Mouse (Mus musculus): ENCODE data around the gene Tnni2.
"Not testable (repeated sequence)": the region's sequence is repeated elsewhere in the genome, so short reads cannot be mapped to it uniquely, and the experiment has no call there.

Tnni2 gene
- long read RNA-seq, experiment 1, partial matches to known transcripts, result 0 of 1 reads
- long read RNA-seq, experiment 1, other reads (novel, unspliced or antisense), result 0 of 1 reads
- long read RNA-seq, experiment 2, result 0 reads

DNA sequence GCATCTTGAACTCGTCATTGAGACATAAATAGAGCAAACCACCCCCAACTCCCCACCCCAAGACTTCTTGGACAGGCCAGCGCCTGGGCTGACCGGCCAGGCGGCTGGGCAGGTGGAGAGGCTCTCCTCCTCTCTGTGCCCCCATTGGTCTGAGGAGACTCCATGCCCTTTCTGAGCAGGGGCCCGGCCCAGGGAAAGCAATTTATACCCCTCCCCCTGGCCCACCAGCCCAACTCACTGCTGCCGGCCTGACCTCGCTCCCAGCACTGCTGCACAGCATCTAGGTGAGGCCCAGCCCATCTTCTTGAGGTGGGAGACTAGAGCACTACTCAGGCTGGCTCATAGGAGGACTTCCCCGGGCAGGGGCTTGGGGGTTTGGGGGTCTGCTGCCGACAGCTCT, at the start of gene Tnni2:
Tnni2 (plus strand) TSS at position 224 of the 400 bp plus-strand sequence.
- intact Hi-C loops (cut with DNase I), result no loop called here

DNA sequence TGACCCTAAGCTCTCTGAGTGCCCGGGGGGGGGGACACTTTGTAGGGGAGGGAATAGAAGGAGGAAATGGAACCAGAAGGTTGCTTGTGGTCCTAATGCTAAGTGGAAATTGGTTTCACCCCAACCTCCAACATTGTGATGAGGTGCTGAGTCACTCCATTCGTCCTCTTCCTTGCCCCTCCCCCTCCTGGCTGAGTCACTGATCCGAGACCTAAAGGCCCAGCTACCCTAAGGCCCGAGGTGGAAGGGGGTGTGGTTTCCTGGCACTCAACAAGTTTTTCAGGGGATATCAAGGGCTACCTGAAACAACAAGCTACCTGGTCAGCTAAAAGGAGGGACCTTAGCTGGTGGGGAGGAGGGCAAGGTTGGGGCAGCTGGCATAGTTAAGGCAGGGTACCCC, 48.4 kb upstream of the Tnni2 start:
- intact Hi-C loops (cut with DNase I), result no loop called here

DNA sequence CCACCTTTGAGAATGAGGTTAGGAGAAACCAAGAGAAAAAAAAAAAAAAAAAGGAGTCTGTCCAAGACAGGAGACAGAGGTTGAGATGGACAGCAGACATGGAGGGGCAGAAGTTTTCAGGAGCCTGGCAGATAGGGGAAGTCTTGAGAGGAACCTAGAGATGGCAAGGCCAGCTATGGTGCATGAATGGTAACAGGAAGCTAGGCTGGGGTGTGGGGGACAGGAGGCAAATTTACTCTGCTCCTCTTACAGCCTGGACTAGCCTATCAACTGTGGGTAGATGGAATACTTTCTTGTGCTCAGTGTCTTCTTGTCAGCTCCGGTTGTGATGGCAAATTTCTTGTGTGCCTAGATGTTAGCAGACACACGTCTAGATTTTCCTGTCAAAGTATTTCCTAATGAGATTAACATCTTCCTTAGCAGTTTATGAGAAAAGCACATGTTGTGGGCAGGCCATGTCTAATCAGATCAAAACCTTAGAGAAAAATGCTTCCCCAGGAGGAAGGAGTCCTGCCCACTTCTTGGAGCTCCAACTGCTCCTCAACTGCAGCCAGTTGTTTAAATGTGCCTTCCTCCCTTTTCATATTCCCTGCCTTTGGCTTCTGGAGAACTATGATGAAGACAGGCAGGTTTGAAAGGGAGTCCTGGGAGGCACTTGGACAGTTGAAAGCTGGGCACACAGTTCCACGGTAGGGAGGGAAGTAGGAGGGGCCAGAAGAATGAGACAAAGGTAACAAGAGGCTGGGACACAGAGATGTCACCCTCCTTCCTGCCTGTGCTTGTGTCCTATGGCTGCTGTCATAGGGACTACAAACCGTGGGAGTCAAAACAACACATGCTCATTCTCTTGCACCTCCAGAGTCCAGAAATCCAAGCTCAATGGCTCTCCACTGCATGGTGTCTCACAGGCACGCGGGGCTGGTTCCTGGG, 47.1 kb upstream of the Tnni2 start:
- intact Hi-C loops (cut with DNase I), result no loop called here

DNA sequence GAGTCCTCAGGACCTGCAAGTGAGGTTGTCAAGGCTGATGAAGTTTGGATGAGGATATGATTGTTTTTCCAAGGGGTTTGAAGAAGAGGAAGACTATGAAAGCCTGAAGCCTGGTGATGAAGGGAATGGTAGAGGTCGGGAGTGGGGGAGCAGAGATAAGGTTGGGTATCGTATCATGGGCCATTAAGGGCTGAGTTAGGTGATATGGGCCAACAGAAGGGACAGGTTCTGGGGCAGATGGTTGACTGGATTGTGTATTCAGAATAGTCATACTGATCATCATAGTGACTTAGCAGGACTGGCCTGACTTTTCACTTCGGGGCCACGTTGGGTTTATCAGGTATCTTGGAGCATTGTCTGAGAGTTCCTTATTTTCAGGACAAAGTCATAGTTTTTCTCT, 46.1 kb upstream of the Tnni2 start:
- intact Hi-C loops (cut with DNase I), result no loop called here

DNA sequence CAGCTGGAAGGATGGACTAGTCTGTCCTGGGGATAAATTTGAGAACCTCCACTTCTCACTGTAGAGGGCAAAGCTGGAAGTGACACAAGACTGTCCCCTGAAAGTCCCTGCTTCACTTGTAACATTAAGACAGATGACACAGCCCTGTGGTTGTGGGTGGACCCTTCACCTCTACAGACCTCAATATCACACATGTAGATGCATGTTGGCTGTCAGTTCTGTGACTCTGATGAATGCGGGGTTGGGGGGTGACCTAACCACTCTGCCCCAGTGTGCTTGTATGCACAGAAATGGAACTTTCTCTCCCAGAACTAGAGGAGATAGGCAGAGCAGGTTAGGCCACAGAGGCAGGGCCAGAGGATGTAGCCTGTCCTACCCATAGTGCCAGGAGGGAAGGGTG, 45.0 kb upstream of the Tnni2 start:
- intact Hi-C loops (cut with DNase I), result no loop called here

DNA sequence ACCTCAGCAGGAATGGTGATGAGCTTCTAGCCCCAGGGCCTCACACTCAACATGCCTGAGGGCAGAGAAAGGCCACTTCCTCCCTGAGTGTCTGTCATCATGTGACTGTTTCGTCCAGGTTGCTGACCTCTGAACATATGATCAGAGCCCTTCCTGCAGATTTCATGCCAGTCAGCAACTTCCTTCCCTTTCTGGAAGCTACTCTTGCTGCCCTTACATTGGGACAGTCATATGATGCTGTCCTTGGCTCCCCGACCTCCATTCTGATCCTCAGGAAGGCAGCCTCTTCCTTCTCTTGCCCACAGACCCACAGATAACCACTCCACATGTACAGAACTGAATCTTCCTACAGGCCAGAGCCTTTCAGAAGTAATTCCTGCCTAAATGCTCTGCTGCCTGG, 43.6 kb upstream of the Tnni2 start:
- intact Hi-C loops (cut with DNase I), result no loop called here

DNA sequence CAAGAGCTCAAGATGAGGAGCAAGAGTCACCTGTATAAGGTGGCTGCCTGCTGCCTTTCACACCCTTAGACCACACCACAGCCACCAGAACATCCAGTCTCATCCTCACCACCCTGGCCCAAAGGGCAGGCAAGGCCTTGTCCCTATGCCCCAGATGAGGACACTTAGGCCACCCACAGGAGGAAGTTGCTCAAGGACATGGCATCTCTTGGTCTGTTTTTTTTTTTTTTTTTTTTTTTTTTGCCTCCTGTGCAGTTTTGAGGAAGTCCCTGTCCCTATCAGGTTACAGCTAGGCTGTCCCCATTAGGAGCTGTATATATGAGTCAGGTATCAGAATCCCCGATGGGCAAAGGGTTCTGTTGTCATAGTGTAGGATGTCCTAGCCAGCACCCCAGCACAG, 42.4 kb upstream of the Tnni2 start:
- intact Hi-C loops (cut with DNase I), result no loop called here

DNA sequence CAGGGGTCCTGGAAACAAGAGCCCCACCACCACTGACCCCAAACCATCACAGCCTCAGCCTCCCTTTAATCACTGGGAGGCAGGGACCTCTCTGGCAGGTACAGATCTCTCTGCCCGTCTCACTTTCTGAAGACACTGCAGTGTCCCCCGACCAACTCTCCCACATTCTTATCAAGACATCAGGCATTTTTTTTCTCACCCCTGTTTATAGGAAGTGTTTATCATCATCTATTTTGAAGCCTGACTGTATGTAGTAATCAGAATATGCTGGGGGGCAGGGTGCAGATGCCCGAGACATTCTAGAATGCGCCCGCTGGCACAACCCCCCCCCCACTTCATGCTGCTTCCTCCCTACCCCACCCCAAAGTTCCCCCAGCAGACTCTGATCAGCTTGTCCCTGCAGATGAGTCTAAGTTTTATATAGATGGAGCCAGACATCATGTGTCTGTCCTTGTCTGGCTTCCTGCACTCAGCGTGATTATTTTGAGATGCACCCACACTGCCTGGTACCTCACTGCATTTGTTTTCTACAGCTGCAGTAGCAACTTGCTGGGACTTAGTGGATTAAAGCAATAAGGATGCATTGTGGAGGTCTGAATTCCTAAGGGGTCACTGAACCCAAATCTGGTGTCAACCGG, 41.4 kb upstream of the Tnni2 start:
- intact Hi-C loops (cut with DNase I), result no loop called here

DNA sequence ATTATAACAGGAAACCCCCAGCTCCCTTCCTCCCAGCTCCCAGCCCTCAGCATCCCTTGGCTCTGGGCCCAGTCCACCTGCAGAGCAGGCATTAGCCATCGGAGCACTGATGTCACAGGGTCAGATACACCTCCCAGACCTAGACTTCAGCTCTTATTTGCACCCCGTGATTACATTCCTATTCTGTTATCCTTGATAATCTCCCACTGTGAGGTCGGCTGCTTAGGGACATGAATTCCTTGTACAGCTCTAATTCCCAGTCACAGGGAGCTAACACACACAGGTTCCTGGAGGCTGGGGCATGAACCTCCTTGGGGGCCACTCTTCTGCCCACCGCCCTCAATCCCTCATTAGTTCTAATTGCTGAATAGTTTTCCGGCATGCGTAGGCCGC, 40.9 kb upstream of the Tnni2 start:
- intact Hi-C loops (cut with DNase I), result no loop called here

DNA sequence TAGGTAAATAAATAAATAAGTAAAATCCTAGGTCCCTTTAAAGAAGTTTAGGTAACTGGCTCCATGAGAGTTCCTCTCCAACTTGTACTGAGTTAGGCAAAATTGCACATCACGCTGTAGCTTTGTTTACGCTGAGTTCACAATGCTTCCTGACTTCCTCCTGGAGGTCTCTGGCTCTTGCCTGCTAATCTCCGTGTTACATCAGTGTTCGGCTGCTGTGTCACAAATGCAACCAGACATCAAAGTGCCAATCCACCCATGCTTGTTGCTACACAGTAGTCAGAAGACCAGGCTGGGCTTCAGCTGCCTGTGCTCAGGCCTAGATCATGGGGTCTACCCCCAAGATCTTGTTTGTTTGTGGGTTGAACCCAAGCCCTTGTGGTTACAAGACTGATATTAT, 38.0 kb upstream of the Tnni2 start:
- intact Hi-C loops (cut with DNase I), result no loop called here

DNA sequence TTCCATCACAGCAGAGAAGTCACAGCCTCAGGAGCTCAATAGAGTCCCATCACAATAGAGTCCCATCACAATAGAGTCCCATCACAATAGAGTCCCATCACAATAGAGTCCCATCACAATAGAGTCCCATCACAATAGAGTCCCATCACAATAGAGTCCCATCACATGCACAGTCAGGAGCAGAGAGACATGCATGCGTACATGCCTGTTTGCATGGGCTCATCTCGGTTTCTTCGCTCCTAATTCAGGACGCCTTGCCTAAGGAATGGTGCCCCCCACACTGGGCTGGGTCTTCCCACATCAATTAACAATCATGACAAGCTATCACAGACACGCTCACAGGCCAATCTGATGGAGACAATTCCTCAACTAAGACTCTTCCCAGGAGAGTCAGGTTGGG, 36.5 kb upstream of the Tnni2 start:
- intact Hi-C loops (cut with DNase I), result not testable (repeated sequence)

DNA sequence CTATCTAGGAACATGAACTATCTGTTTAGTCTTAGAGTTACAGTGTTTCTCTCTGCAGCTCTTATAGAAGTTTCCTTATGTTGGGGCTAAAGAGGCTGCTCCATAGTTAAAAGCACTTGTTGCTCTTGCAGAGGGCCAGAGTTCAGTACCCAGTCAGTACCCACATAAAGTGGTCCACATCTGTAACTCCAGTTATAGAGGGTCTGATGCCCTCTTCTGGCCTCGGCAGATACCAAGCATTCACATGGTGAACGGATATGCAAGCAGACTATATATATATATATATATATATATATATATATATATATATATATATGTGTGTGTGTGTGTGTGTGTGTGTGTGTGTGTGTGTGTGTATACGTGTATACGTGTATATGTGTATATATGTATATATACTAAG, 33.7 kb upstream of the Tnni2 start:
- intact Hi-C loops (cut with DNase I), result no loop called here

DNA sequence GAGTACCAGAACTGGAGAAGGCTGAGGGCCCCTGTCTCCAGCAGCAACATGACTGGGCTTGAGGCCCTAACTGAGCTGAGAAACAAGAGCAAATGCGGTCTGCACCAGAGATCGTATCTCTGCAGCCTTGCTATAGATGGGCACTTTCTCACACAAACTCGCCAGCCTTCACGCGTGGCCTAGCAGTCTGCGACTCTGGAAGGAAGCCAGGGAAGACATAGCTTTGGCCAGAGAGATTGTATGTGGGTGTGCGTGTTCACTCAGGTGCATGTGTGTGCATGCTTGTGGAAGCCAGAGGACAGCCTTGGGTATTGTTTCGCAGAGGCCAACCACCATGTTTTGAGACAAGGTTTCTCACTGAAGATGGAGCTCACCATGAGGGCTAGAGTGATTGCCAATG, 32.9 kb upstream of the Tnni2 start:
- intact Hi-C loops (cut with DNase I), result no loop called here

DNA sequence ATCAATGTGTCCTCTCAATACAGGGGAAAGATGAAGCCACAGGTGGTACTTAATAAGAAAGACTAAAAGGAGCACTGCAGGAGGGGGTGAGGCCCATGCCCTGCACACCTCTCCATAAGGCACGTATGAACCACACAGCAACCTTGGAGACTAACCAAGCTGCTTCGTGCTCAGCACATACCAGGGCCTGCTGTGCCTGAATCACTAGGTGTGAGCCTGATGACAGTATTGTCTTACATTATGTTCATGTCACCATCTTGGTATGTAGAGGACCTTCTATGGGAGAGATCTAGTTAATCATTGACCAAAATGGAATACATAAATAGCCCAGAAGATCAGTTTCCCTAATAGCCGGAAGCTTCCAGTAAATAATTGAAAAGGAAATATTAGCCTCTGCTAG, 32.0 kb upstream of the Tnni2 start:
- intact Hi-C loops (cut with DNase I), result no loop called here

DNA sequence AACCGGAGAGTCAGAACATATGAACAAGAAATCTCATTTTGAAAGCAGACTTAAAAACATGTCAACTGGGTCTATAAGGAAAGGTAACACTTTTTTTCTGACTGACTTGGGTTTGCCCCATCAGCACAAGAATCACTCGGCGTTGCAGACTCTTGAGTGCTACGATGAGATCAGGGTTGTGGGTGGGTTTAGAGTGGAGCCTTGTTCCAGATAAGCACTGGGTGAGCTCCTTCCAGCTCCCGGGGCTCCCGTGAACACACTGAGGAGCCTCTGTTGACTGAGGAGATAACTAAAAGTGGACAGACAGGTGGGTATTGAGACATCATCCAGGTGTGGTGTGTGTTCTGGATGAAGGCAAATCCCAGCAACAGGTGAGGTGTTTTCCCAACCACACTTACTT, 28.3 kb upstream of the Tnni2 start:
- intact Hi-C loops (cut with DNase I), result no loop called here

DNA sequence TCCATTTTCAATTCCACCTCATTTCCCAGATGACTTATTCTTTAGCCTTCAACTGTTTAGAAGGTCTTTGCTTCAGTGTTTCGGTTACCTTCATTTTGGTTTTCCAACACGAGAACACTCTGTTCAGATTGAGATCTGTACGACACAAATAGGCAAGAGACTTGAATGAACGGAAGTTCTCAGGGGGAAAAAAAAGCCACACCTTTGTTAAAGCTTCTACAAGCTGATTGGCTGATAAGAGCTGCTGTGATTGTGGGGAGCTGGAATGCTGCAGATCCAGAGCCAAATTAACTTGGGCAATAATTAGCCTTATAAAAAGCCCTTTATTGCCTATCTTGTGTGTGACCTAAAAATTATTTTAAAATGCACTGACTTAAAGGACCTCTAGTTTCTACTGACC, 26.3 kb upstream of the Tnni2 start:
- intact Hi-C loops (cut with DNase I), result no loop called here

DNA sequence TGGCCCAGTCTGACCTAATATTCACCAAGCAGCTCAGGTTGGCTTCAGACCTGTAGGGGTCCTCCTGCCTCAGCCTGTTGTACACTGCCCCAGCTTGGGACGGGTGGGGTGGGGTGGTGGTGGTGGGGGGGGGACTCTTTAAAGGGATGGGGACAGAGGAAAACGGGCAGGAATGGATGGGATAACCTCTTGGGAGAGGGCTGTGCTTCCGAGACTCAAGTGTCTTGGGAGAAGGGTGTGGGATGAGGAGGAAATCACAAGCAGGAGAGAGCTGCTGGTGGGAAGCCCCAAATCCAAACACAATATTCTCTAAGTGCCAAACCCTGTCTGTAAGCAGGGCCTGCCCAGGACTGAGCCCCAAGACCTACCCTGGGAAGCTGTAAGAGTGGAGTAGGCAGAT, 25.4 kb upstream of the Tnni2 start:
- intact Hi-C loops (cut with DNase I), result no loop called here

DNA sequence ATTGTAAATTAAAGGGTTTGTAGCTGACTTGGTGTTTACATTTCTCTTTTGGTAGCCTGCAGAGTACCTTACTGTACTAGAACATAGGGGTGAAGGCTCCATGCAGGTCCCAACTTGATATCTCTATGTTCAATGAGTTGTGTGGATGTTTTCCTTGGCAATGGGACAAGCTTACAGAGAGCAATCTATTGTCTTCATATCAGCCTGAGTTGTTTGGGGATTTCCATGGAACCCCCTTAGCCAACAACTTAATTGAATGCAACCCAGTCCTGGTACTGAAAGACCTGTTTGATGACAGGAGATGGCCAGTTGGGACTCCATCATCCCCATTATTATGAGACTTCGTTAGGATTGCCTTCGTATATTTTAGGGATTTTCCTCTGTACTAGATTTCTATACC, 23.6 kb upstream of the Tnni2 start:
- intact Hi-C loops (cut with DNase I), result no loop called here

DNA sequence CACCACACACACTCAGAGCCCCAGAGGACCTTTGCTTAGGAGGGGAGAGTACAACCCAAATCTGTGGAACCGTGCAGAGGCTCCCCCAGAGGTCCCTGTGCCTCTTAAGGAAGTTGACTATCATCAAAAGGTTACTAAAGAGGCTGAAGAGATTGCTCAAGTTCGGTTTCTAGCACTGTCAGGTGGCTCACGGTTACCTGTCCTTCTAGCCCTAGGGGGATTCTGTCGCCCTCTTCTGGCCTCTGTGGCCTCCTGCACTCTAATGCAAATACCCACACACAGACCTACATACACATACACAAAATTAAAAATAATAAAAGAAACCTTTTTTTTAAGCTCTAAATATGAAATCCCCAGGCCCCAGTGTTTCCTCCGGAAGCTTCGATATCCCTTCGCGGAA, 22.9 kb upstream of the Tnni2 start:
- intact Hi-C loops (cut with DNase I), result no loop called here

DNA sequence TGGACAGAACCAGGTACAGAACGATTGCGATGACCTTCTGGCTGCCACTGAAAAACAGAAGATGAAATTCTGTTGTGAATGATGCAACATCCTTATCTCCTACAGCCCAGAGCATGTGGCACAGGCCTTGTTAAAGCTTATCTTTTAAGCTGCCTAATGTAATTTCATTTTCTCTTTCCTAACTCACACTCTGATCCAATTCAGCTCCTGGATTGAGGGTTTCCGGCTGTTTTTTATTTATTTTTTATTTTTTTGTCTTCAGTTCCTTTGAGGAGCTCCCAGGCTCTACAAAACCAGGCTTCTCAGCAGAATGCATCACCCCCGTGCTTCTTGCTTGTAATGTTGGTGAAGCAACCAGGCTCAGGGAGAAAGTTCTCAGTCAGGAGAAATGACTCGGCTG, 21.7 kb upstream of the Tnni2 start:
- intact Hi-C loops (cut with DNase I), result no loop called here

DNA sequence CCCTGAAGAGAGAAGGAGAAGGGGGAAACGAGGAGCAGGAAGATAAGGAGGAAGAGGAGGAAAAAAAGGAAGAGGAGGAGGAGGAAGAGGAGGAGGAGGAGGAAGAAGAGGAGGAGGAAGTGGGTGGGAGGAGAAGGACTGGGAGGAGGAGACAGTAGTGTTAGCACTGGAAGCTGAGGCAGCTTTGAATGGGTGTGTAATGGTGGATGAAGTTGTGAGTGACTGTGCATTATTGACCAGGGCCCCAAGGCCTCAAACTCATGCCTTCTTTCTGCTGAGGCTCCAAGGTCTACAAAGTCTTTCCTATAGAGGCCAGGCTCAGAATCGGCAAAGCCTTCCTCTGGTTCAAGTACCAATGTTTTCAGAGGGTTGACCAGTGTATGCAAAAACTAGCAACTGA, 19.8 kb upstream of the Tnni2 start:
- intact Hi-C loops (cut with DNase I), result no loop called here

DNA sequence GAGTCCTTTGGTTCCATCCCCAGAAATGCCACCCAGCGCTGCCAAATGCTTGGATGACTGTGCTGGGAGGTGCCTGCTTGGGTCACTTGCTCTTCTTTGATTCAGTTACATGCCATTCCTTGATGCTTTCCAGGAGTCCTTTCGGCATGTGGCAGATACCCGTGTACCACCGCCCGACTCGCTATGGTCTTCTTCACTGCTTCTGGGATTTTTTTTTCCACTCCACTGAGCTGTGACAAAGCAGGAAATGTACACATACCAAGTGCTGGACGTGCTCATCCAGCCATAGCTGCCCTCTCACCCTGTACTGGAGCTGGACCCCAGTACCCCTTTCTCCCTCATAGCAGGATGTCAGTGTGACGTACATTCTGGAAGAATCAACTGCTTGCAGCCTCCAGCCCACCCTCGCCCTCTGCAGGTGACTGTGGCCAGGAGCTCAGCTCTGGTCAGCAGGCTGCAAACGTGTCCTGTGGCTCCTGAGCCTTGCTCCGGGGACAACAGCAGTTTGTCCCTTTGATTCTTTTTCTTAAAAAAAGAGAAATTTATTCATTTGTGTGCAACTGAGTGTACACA, 15.9 kb upstream of the Tnni2 start:
- intact Hi-C loops (cut with DNase I), result no loop called here

Data from adrenal gland (tissue).